Mouse (Mus musculus) lung, adult 2 months (tissue): Measurements from ENCODE around the gene Cln3. TPM values are rescaled to one million over a fixed set of nuclear protein-coding genes. Genes with fewer than 3 reads are reported as not detected.

Source experiments
- DNase-seq: peaks from one replicate; pipeline ENCODE4 v3.0.0; 2022
- H3K4me1 ChIP-seq: fragments of 200-500 bp; 2 replicates; pipeline ENCODE4 v1.6.1; 2011; ENCODE audit warnings: low read length; ENCODE audit not compliant: control insufficient read depth, insufficient read depth
- H3K4me3 ChIP-seq: fragments of 200-500 bp; replicated peaks from 2 replicates; pipeline ENCODE3; 2011; ENCODE audit warnings: low read depth, mild to moderate bottlenecking, control low read depth, low read length; ENCODE audit errors: extremely low read depth
- CTCF ChIP-seq: fragments of 200-500 bp; IDR thresholded peaks from 2 replicates; pipeline ENCODE4 v1.5.1; 2011; ENCODE audit warnings: mild to moderate bottlenecking, low read length, control low read depth; ENCODE audit not compliant: insufficient read depth
- POLR2A ChIP-seq: fragments of 200-500 bp; IDR thresholded peaks from 2 replicates; pipeline ENCODE4 v1.6.1; 2011; ENCODE audit warnings: low read depth, mild to moderate bottlenecking, control low read depth, low read length, borderline replicate concordance; ENCODE audit errors: extremely low read depth
- WGBS: fragments of 180-500 bp; shearing (Covaris S2); methylation state at CpG from one replicate; pipeline ENCODE4 v1.1.7; 2018; 5-methylcytosine and 5-hydroxymethylcytosine counted together
- polyA plus RNA-seq: library from polyadenylated mRNA; depleted of rRNA; stranded (reverse); fragments of >200 nt; gene quantifications from 2 replicates; pipeline ENCODE4 v1.2.3, GENCODE M21; 2012; rRNA removed

Gene Cln3
- polyA plus RNA-seq, 1 experiment, result 104 TPM

DNA sequence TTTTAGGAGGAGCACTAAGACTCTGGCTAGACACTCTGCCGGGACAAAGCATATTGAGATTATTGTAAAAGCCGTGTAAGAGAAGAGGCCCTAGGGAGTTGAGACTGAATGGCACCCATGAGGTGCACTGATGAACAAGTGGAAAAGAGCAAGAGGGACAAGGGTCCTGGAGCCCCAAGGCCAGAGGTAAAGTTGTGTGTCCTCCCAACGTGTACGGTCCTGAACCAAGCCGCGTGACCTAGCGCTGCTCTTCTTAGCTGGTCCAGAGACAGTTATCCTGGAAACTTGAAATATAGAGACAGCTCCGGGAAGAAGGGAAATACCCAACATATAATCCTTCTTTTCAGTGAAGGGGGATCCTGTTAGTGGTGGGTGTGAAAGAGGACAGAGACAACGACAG, 49.2 kb downstream of the Cln3 start:
- 67% methylated on average over 9 of the region's 9 CpGs for WGBS
- Histone ChIP-seq H3K4me1 (no peaks in the 10 kb centered on the region), H3K4me3 (no peak overlapping the region)
- TF ChIP-seq POLR2A, result no peak
- no peak for TF ChIP-seq CTCF
- DNase-seq, result no peak

DNA sequence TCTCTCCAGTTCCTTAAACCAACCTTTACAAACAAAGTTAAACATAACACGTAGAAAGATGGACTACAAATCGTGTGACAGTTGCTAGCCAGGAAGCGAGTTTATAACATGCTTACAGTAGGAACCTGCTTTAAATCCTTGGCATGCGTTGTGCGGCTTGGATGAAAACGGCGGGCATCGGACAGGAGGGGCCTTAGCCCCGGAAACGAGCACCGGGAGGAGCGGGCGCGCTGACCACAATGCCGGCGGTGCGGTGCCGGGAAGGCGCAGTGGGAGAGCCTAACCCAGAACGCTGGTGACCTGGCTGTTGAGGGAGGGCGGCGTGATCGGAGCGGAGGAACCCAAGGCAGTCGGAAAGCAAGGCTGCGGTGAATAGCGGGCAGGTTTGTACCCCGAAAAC, 49.9 kb downstream of the Cln3 start:
- peak; percentile 28 for DNase-seq
- peak overlapping the region; percentile 29 for H3K4me3 ChIP-seq
- no peaks in the 10 kb centered on the region for H3K4me1 ChIP-seq
- no peak for TF ChIP-seq CTCF
- 1% methylated on average over 28 of the region's 28 CpGs for WGBS

DNA sequence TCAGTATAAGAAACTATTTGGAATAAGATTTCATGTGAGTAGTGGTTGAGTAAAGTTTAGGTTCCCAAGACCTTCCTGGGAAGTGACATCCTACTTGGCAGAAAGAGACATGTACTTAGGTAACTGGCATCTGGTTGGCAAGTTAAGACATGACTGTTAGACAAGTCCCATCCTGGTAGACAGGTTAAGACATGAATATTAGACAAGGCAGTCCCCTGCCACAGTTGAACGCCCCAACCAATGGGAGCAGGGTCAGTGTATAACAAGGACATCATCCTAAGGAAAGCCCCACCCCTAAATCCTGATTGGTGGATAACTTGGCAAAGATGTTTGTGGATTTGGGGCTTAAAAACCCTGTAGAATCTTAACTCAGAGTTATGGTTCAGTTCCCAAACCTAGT, 52.2 kb downstream of the Cln3 start:
- WGBS, result 78% methylated on average over 1 of the region's 1 CpGs
- TF ChIP-seq POLR2A, result no peak
- no peak for TF ChIP-seq CTCF
- DNase-seq, result no peak
- Histone ChIP-seq H3K4me3 (no peak overlapping the region), H3K4me1 (no peaks in the 10 kb centered on the region)

DNA sequence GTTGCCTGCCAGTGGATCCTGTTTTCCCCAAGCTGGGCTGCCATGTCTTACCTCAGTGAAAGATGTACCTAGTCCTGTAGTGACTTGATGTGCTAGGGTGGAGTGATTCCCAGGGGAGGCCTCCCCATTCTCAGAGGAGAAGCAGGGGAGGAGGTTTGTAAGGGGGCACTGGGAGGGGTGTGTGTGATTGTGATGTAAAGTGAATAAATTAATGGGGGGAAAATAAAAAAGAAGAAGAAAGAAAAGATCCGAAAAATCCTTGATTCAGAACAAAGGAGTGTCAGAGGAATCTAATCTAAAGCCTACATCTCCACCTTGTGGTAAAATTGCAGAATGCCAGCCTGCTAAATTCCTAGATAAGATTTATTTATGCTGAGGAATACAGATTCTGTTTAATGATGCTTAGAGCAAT, 57.4 kb downstream of the Cln3 start:
- no peak for DNase-seq
- 9% methylated on average over 1 of the region's 1 CpGs for WGBS
- TF ChIP-seq CTCF (peak; percentile 48; the same call in 1 of the 2 replicates), POLR2A (no peak)
- Histone ChIP-seq H3K4me3 (no peak overlapping the region), H3K4me1 (no peaks in the 10 kb centered on the region)

DNA sequence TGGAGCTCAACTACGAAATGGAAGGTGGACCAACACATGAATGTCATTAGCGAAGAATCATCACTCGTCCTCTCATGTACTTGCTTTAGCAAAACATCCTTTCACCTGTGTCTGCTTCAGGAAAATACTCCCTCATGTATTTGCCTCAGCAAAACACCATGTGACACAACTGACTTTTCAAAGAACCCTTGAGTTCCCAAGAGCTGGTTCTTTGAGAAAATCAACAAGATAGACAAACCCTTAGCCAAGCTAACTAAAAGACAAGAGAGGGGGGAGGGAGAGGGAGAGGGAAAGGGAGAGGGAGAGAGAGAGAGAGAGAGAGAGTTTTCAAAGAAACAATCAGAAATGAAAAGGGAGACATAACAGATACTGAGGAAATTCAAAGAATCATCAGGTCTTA, 62.3 kb downstream of the Cln3 start:
- DNase-seq, result no peak
- Histone ChIP-seq H3K4me1 (no peaks in the 10 kb centered on the region), H3K4me3 (no peak overlapping the region)
- TF ChIP-seq POLR2A (no peak), CTCF (no peak)
- 65% methylated on average over 3 of the region's 3 CpGs for WGBS

Other genes starting within 250 kb of the Cln3 start
- 16.3 and 17.4 TPM in 2 replicates for gene Lat, start 216.2 kb downstream of the Cln3 start, polyA plus RNA-seq
- 246 and 274 TPM in 2 replicates for gene Spns1, start 208.4 kb downstream of the Cln3 start, polyA plus RNA-seq
- gene Nfatc2ip, start 189.1 kb downstream of the Cln3 start, polyA plus RNA-seq, result 6.0 and 6.5 TPM in 2 replicates
- gene Cd19, start 170.9 kb downstream of the Cln3 start, polyA plus RNA-seq, result 11.0 and 20.6 TPM in 2 replicates
- 31.4 and 33.2 TPM in 2 replicates for gene Rabep2, start 157.1 kb downstream of the Cln3 start, polyA plus RNA-seq
- gene Atp2a1, start 122.7 kb downstream of the Cln3 start, polyA plus RNA-seq, result 10.7 and 289 TPM in 2 replicates
- gene Sh2b1, start 110.4 kb downstream of the Cln3 start, polyA plus RNA-seq, result 58.1 and 62.4 TPM in 2 replicates
- gene Tufm, start 98.5 kb downstream of the Cln3 start, polyA plus RNA-seq, result 53.1 and 71.0 TPM in 2 replicates
- gene Atxn2l, start 82.4 kb downstream of the Cln3 start, polyA plus RNA-seq, result 152 and 216 TPM in 2 replicates
- 71.6 and 83.9 TPM in 2 replicates for gene Eif3c, start 19.4 kb downstream of the Cln3 start, polyA plus RNA-seq
- gene Apobr, start 875 bp downstream of the Cln3 start, polyA plus RNA-seq, result 17.6 and 18.1 TPM in 2 replicates
- 0.43 and 0.79 TPM in 2 replicates for gene Il27, start 9.1 kb upstream of the Cln3 start, polyA plus RNA-seq
- 48.1 and 102 TPM in 2 replicates for gene Nupr1, start 45.0 kb upstream of the Cln3 start, polyA plus RNA-seq
- gene Sgf29, start 63.5 kb upstream of the Cln3 start, polyA plus RNA-seq, result 36.4 and 43.4 TPM in 2 replicates
- gene Sult1a1, start 90.6 kb upstream of the Cln3 start, polyA plus RNA-seq, result 55.6 and 69.2 TPM in 2 replicates
- 38.2 and 39.6 TPM in 2 replicates for gene Bola2, start 109.6 kb upstream of the Cln3 start, polyA plus RNA-seq
- 23.4 and 27.7 TPM in 2 replicates for gene Slx1b, start 110.0 kb upstream of the Cln3 start, polyA plus RNA-seq
- gene Coro1a, start 122.0 kb upstream of the Cln3 start, polyA plus RNA-seq, result 208 and 229 TPM in 2 replicates
- 500 and 548 TPM in 2 replicates for gene Mapk3, start 173.8 kb upstream of the Cln3 start, polyA plus RNA-seq
- 18.4 and 35.7 TPM in 2 replicates for gene Gdpd3, start 180.5 kb upstream of the Cln3 start, polyA plus RNA-seq
- gene Ypel3, start 191.1 kb upstream of the Cln3 start, polyA plus RNA-seq, result 390 and 597 TPM in 2 replicates
- gene Tbx6, start 195.7 kb upstream of the Cln3 start, polyA plus RNA-seq, result 8.7 and 9.5 TPM in 2 replicates
- 135 and 156 TPM in 2 replicates for gene Ppp4c, start 206.7 kb upstream of the Cln3 start, polyA plus RNA-seq
- 11.9 and 13.3 TPM in 2 replicates for gene Fam57b, start 211.9 kb upstream of the Cln3 start, polyA plus RNA-seq
- gene 4930451I11Rik, start 245.8 kb upstream of the Cln3 start, polyA plus RNA-seq, result not detected in 2 replicates